Mouse (Mus musculus) embryonic facial prominence, embryonic 13.5 days (tissue): Measurements from ENCODE around the gene Nsun5. TPM values are rescaled to one million over a fixed set of nuclear protein-coding genes. Genes with fewer than 3 reads are reported as not detected.

ENCODE experiments used
- ATAC-seq: fragments of 200-750 bp; cut with Nextera tagmentation; 2 replicates; pipeline ENCODE4 v1.8.0; 2017; ENCODE audit warnings: low read depth; ENCODE audit not compliant: insufficient number of reproducible peaks, insufficient read depth, low FRiP score, low TSS enrichment
- H3K27ac ChIP-seq: fragments of 300-500 bp; sonication (generic); 2 replicates; pipeline ENCODE4 v1.5.1; 2015; ENCODE audit warnings: moderate library complexity, mild to moderate bottlenecking, inconsistent platforms
- H3K27me3 ChIP-seq: fragments of 300-500 bp; sonication (generic); 2 replicates; pipeline ENCODE4 v1.6.1; 2015; ENCODE audit warnings: mild to moderate bottlenecking, inconsistent platforms
- H3K36me3 ChIP-seq: fragments of 300-500 bp; sonication (generic); 2 replicates; pipeline ENCODE4 v1.6.1; 2015; ENCODE audit warnings: mild to moderate bottlenecking, inconsistent platforms
- H3K4me1 ChIP-seq: fragments of 300-500 bp; sonication (generic); 2 replicates; pipeline ENCODE4 v1.6.1; 2015; ENCODE audit warnings: inconsistent platforms
- H3K4me2 ChIP-seq: fragments of 300-500 bp; sonication (generic); 2 replicates; pipeline ENCODE4 v1.6.1; 2015; ENCODE audit warnings: moderate library complexity, mild to moderate bottlenecking, inconsistent platforms
- H3K4me3 ChIP-seq: fragments of 300-500 bp; sonication (generic); 2 replicates; pipeline ENCODE4 v1.5.1; 2015; ENCODE audit warnings: mild to moderate bottlenecking, inconsistent platforms
- H3K9ac ChIP-seq: fragments of 300-500 bp; sonication (generic); 2 replicates; pipeline ENCODE4 v1.6.1; 2015; ENCODE audit warnings: mild to moderate bottlenecking, inconsistent platforms
- H3K9me3 ChIP-seq: fragments of 300-500 bp; sonication (generic); 2 replicates; pipeline ENCODE4 v1.6.1; 2016; ENCODE audit warnings: inconsistent platforms
- WGBS: fragments of 180-500 bp; shearing (Covaris S2); methylation state at CpG from one replicate; pipeline ENCODE4 v1.1.7; 2015; ENCODE audit warnings: mixed read lengths; 5-methylcytosine and 5-hydroxymethylcytosine counted together
- polyA plus RNA-seq: library from polyadenylated mRNA; unstranded; fragments of >200 nt; fragmentation: Nextera tagmentation; extraction: Ambion mirVana; gene quantifications from 2 replicates; pipeline ENCODE4 v1.2.1, GENCODE M21; 2015

Gene Nsun5
- polyA plus RNA-seq = 38.8 and 44.3 TPM in 2 replicates

GRCm38 (mm10) chr5:135369787-135370654, at the start of gene Nsun5:
Gene Nsun5 (plus strand): TSS chr5:135369953.
- H3K9me3 ChIP-seq = no peaks in the 10 kb centered on the region; the same call in 1 of the 2 replicates
- ATAC-seq = peak; percentile 60
- H3K4me2 ChIP-seq = peak within 1 kb of the TSS; percentile 84
- H3K27me3 ChIP-seq = no peaks in the 10 kb centered on the region
- H3K9ac ChIP-seq = peak within 1 kb of the TSS; percentile 94
- H3K4me1 ChIP-seq = peaks cover 14% of the 10 kb centered on the region
- peak within 1 kb of the TSS; percentile 99 for H3K4me3 ChIP-seq
- peaks cover 38% of the 10 kb centered on the region for H3K36me3 ChIP-seq
- under 1% methylated on average over 64 of the region's 64 CpGs for WGBS
- peak within 1 kb of the TSS; percentile 81 for H3K27ac ChIP-seq

GRCm38 (mm10) chr5:135322197-135322596, 47.6 kb upstream of the Nsun5 start:
- Histone ChIP-seq H3K36me3 (no peaks in the 10 kb centered on the region), H3K4me2 (no peak overlapping the region), H3K27ac (no peak overlapping the region), H3K9me3 (no peaks in the 10 kb centered on the region), H3K27me3 (no peaks in the 10 kb centered on the region; the same call in 1 of the 2 replicates), H3K4me1 (no peaks in the 10 kb centered on the region), H3K4me3 (no peak overlapping the region), H3K9ac (no peak overlapping the region)
- WGBS = 88% methylated on average over 1 of the region's 1 CpGs
- no peak for ATAC-seq

- H3K27ac ChIP-seq = no peak overlapping the region
- no peak overlapping the region for H3K4me3 ChIP-seq
- 15% methylated on average over 3 of the region's 3 CpGs for WGBS
- no peaks in the 10 kb centered on the region for H3K27me3 ChIP-seq
- H3K4me2 ChIP-seq = no peak overlapping the region
- H3K36me3 ChIP-seq = no peaks in the 10 kb centered on the region
- H3K4me1 ChIP-seq = no peaks in the 10 kb centered on the region
- H3K9me3 ChIP-seq = no peaks in the 10 kb centered on the region
- ATAC-seq = no peak
- H3K9ac ChIP-seq = no peak overlapping the region
Measured at GRCm38 (mm10) chr5:135326121-135326659, 43.6 kb upstream of the Nsun5 start.

- Histone ChIP-seq H3K4me3 (no peak overlapping the region), H3K36me3 (no peaks in the 10 kb centered on the region), H3K27me3 (no peaks in the 10 kb centered on the region), H3K4me1 (no peaks in the 10 kb centered on the region), H3K4me2 (no peak overlapping the region), H3K9me3 (no peaks in the 10 kb centered on the region), H3K9ac (no peak overlapping the region), H3K27ac (no peak overlapping the region)
- ATAC-seq = no peak
- 69% methylated on average over 4 of the region's 4 CpGs for WGBS
Measured at GRCm38 (mm10) chr5:135329471-135329870, 40.3 kb upstream of the Nsun5 start.

GRCm38 (mm10) chr5:135330201-135330600, 39.6 kb upstream of the Nsun5 start:
- no peaks in the 10 kb centered on the region for H3K36me3 ChIP-seq
- no peak overlapping the region for H3K9ac ChIP-seq
- H3K4me3 ChIP-seq = no peak overlapping the region
- ATAC-seq = no peak
- H3K9me3 ChIP-seq = no peaks in the 10 kb centered on the region
- no peaks in the 10 kb centered on the region for H3K4me1 ChIP-seq
- no peaks in the 10 kb centered on the region for H3K27me3 ChIP-seq
- WGBS = 85% methylated on average over 5 of the region's 5 CpGs
- no peak overlapping the region for H3K27ac ChIP-seq
- no peak overlapping the region for H3K4me2 ChIP-seq

GRCm38 (mm10) chr5:135331161-135331560, 38.6 kb upstream of the Nsun5 start:
- H3K4me1 ChIP-seq = no peaks in the 10 kb centered on the region
- no peaks in the 10 kb centered on the region for H3K9me3 ChIP-seq
- no peak overlapping the region for H3K9ac ChIP-seq
- no peak overlapping the region for H3K4me2 ChIP-seq
- ATAC-seq = no peak
- H3K27me3 ChIP-seq = no peaks in the 10 kb centered on the region
- no peak overlapping the region for H3K27ac ChIP-seq
- WGBS = 85% methylated on average over 6 of the region's 6 CpGs
- no peak overlapping the region for H3K4me3 ChIP-seq
- H3K36me3 ChIP-seq = no peaks in the 10 kb centered on the region

GRCm38 (mm10) chr5:135337575-135337974, 32.2 kb upstream of the Nsun5 start:
- Histone ChIP-seq H3K4me3 (no peak overlapping the region), H3K36me3 (no peaks in the 10 kb centered on the region), H3K4me1 (no peaks in the 10 kb centered on the region), H3K27me3 (no peaks in the 10 kb centered on the region), H3K4me2 (no peak overlapping the region), H3K9ac (no peak overlapping the region), H3K9me3 (no peaks in the 10 kb centered on the region), H3K27ac (no peak overlapping the region)
- no peak for ATAC-seq
- 55% methylated on average over 3 of the region's 3 CpGs for WGBS

GRCm38 (mm10) chr5:135345989-135346388, 23.8 kb upstream of the Nsun5 start:
- ATAC-seq = no peak
- H3K4me2 ChIP-seq = no peak overlapping the region
- no peaks in the 10 kb centered on the region for H3K27me3 ChIP-seq
- no peak overlapping the region for H3K9ac ChIP-seq
- no peaks in the 10 kb centered on the region for H3K36me3 ChIP-seq
- no peak overlapping the region for H3K27ac ChIP-seq
- H3K4me3 ChIP-seq = no peak overlapping the region
- H3K9me3 ChIP-seq = peaks cover 13% of the 10 kb centered on the region
- no peaks in the 10 kb centered on the region for H3K4me1 ChIP-seq
- WGBS = 74% methylated on average over 7 of the region's 7 CpGs

- no peaks in the 10 kb centered on the region for H3K4me1 ChIP-seq
- no peaks in the 10 kb centered on the region for H3K36me3 ChIP-seq
- H3K27me3 ChIP-seq = no peaks in the 10 kb centered on the region
- peaks cover 13% of the 10 kb centered on the region for H3K9me3 ChIP-seq
- H3K27ac ChIP-seq = no peak overlapping the region
- ATAC-seq = no peak
- H3K4me3 ChIP-seq = no peak overlapping the region
- H3K4me2 ChIP-seq = no peak overlapping the region
- WGBS = 9% methylated on average over 1 of the region's 1 CpGs
- H3K9ac ChIP-seq = no peak overlapping the region
Measured at GRCm38 (mm10) chr5:135346430-135346829, 23.3 kb upstream of the Nsun5 start.

- Histone ChIP-seq H3K9ac (no peak overlapping the region), H3K27me3 (peaks cover under 1% of the 10 kb centered on the region), H3K4me2 (no peak overlapping the region), H3K9me3 (peaks cover 13% of the 10 kb centered on the region), H3K27ac (no peak overlapping the region), H3K4me3 (no peak overlapping the region), H3K4me1 (no peaks in the 10 kb centered on the region), H3K36me3 (no peaks in the 10 kb centered on the region)
- ATAC-seq = no peak
- 58% methylated on average over 4 of the region's 4 CpGs for WGBS
Measured at GRCm38 (mm10) chr5:135347511-135348011, 22.2 kb upstream of the Nsun5 start.

- Histone ChIP-seq H3K9ac (no peak within 1 kb of the TSS), H3K4me1 (no peaks in the 10 kb centered on the region), H3K9me3 (peaks cover 13% of the 10 kb centered on the region), H3K27ac (no peak within 1 kb of the TSS), H3K36me3 (no peaks in the 10 kb centered on the region), H3K4me2 (no peak within 1 kb of the TSS), H3K4me3 (no peak within 1 kb of the TSS), H3K27me3 (peaks cover 20% of the 10 kb centered on the region)
- no peak for ATAC-seq
- WGBS = 87% methylated on average over 35 of the region's 35 CpGs
Measured at GRCm38 (mm10) chr5:135349862-135350261, 19.9 kb upstream of the Nsun5 start, which contains the start of gene Fkbp6. Gene Fkbp6 (minus strand): TSS chr5:135350044.

GRCm38 (mm10) chr5:135351606-135352005, 18.1 kb upstream of the Nsun5 start:
- Histone ChIP-seq H3K9me3 (peaks cover 13% of the 10 kb centered on the region), H3K36me3 (no peaks in the 10 kb centered on the region), H3K27me3 (peaks cover 20% of the 10 kb centered on the region), H3K27ac (no peak overlapping the region), H3K9ac (no peak overlapping the region), H3K4me2 (no peak overlapping the region), H3K4me1 (no peaks in the 10 kb centered on the region), H3K4me3 (no peak overlapping the region)
- WGBS = 85% methylated on average over 13 of the region's 13 CpGs
- no peak for ATAC-seq
